Mouse (Mus musculus) thymus, adult 2 months (tissue): ENCODE measurements around the gene Pik3r5.

Experiments
- CTCF ChIP-seq: fragments of 200-500 bp; IDR thresholded peaks from 2 replicates; pipeline ENCODE4 v1.5.1; 2012; ENCODE audit warnings: mild to moderate bottlenecking, control low read depth, low read length, moderate library complexity, borderline replicate concordance; ENCODE audit not compliant: control insufficient read depth, poor library complexity, insufficient read depth; ENCODE audit errors: extremely low read depth
- POLR2A ChIP-seq: fragments of 200-500 bp; IDR thresholded peaks from 2 replicates; pipeline ENCODE4 v1.6.1; 2012; ENCODE audit warnings: mild to moderate bottlenecking, low read length, control low read depth, moderate library complexity; ENCODE audit not compliant: control insufficient read depth, poor library complexity, insufficient read depth; ENCODE audit errors: extremely low read depth

GRCm38 (mm10) chr11:68531941-68532535, 100.1 kb downstream of the Pik3r5 start:
- TF ChIP-seq CTCF (no peak), POLR2A (no peak)
